Mouse (Mus musculus) gastrocnemius, adult 2 months (tissue): ENCODE data around the gene Tbc1d19. TPM values are rescaled to one million over a fixed set of nuclear protein-coding genes. Genes with fewer than 3 reads are reported as not detected.
A peak's percentile ranks its signal among the peaks of the same experiment; 100 is the strongest.

Experiments used
- DNase-seq: peaks from one replicate; pipeline ENCODE4 v3.0.0; 2022
- H3K27ac ChIP-seq: fragments of 200-600 bp; 2 replicates; pipeline ENCODE4 v1.8.1; 2022; ENCODE audit warnings: mild to moderate bottlenecking
- H3K4me3 ChIP-seq: fragments of 200-600 bp; 2 replicates; pipeline ENCODE4 v1.8.1; 2022; ENCODE audit warnings: mild to moderate bottlenecking, moderate library complexity
- CTCF ChIP-seq: fragments of 200-600 bp; IDR thresholded peaks from 2 replicates; pipeline ENCODE4 v1.8.1; 2022; ENCODE audit warnings: antibody characterized with exemption, mild to moderate bottlenecking, moderate library complexity
- intact Hi-C: fragments of 180-260 bp; cut with DNase I; formaldehyde crosslinking; loops from one replicate; pipeline ENCODE4 v1.15.1; 2025
- total RNA-seq, 2 experiments: library from RNA; stranded (reverse); gene quantifications; 2 replicates each; pipeline ENCODE4 v1.2.3; 2021

The Tbc1d19 gene
- total RNA-seq, 2 experiments from 2014 or later, result 18.2 to 33.6 TPM

DNA sequence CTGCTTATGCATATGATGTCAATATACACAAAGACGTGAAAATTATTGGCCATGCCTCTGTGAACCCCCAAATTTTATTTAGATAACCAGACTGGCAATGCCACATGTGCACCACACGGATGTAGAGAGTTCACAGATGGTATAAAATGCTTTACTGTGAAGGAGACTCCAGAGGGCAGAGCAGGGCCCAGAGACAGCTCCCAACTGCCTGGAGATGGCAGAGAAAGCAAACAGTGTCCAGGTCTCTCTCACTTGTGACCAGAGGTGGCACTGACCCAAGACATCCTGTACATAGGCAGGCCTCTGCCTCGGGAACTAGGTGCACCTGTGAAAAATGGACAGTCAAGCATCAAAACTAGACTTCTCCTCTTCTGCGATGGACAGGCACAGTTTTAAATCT is 114.6 kb downstream of the Tbc1d19 start:
- intact Hi-C loops, result no loop called here
- Histone ChIP-seq H3K4me3 (no peak overlapping the region), H3K27ac (no peak overlapping the region)
- TF ChIP-seq CTCF, result peak; percentile 27; the same call in 1 of the 2 replicates
- DNase-seq, result no peak

DNA sequence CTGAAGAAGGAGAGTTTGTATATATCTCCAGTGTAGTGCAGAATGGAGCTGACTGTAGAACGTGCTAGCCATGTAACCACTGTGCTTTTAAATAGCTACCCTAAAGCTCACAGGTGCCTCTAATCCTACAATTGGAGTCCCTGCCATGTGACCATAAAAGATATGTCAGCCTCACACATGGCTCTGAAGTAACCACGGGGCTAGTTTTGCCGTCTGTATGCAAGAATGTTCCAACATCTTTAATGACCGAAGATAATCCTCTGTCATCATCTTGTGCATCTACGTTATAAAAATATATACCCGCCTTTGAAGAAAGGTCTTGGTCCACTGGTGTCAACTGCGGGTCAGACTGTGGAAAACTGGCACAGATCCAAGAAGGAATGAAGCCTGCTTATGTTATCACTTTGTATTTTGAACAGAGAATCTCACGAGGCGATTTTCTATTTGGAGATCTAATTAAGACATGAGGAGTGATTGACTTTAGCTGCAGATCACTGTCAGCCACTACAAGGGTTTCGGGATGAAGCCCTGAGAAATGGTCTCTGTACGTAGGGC is 117.0 kb downstream of the Tbc1d19 start:
- Histone ChIP-seq H3K27ac (peak overlapping the region; percentile 6; the same call in 1 of the 2 replicates), H3K4me3 (no peak overlapping the region)
- DNase-seq, result no peak
- TF ChIP-seq CTCF, result no peak
- intact Hi-C loops, result loop anchor here (5.0 kb wide), 1 partner anchor 186 kb away; no protein-coding TSS in a partner anchor

- no peak for DNase-seq
- intact Hi-C loops, result loop anchor here (5.0 kb wide), 1 partner anchor 184 kb away; no protein-coding TSS in a partner anchor
- no peak for TF ChIP-seq CTCF
- no peak overlapping the region for H3K4me3 ChIP-seq
- H3K27ac ChIP-seq, result peak overlapping the region; percentile 75; the same call in 1 of the 2 replicates
Observed at GRCm38 (mm10) chr5:53927886-53928285, 118.5 kb downstream of the Tbc1d19 start.

GRCm38 (mm10) chr5:53928537-53928936 is 119.1 kb downstream of the Tbc1d19 start:
- no peak for DNase-seq
- peak overlapping the region; percentile 75 for H3K27ac ChIP-seq
- intact Hi-C loops, result loop anchor here (5.0 kb wide), 1 partner anchor 184 kb away; no protein-coding TSS in a partner anchor
- H3K4me3 ChIP-seq, result no peak overlapping the region
- TF ChIP-seq CTCF, result peak; percentile 32

GRCm38 (mm10) chr5:53929205-53929614 is 119.8 kb downstream of the Tbc1d19 start:
- TF ChIP-seq CTCF, result no peak
- DNase-seq, result peak; percentile 52
- intact Hi-C loops, result loop anchor here (5.0 kb wide), 1 partner anchor 183 kb away; no protein-coding TSS in a partner anchor
- peak overlapping the region; percentile 23 for H3K4me3 ChIP-seq
- H3K27ac ChIP-seq, result peak overlapping the region; percentile 75

- TF ChIP-seq CTCF, result peak; percentile 17; the same call in 1 of the 2 replicates
- DNase-seq, result peak; percentile 60
- Histone ChIP-seq H3K4me3 (peak overlapping the region; percentile 23), H3K27ac (peak overlapping the region; percentile 75)
- intact Hi-C loops, result loop anchor here (5.0 kb wide), 1 partner anchor 182 kb away; no protein-coding TSS in a partner anchor
Observed at GRCm38 (mm10) chr5:53929814-53930213, 120.4 kb downstream of the Tbc1d19 start.

DNA sequence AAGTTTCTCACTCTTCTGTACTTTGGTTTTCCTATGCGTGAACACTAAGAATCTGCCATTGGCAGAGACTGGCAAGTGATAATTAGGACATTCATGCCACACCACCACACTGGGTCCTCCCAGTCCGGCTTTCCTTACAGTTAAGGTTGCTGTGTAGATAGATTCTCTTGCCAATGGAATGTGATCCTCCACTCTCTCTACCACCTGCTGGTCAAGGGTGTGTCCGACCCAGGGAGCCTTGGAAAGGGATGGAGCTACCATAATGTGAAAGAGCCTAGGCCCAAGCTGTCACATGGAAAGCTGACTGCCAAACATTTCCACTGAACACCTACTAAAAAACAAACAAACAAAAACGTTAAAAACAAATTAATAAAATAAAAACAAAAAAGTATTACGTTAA is 121.6 kb downstream of the Tbc1d19 start:
- Histone ChIP-seq H3K27ac (peak overlapping the region; percentile 75), H3K4me3 (no peak overlapping the region)
- peak; percentile 59 for DNase-seq
- peak; percentile 28 for TF ChIP-seq CTCF
- intact Hi-C loops, result no loop called here

- no peak overlapping the region for H3K4me3 ChIP-seq
- peak overlapping the region; percentile 75 for H3K27ac ChIP-seq
- no peak for TF ChIP-seq CTCF
- DNase-seq, result peak; percentile 93
- intact Hi-C loops, result no loop called here
Observed at GRCm38 (mm10) chr5:53933628-53934027, 124.2 kb downstream of the Tbc1d19 start.

DNA sequence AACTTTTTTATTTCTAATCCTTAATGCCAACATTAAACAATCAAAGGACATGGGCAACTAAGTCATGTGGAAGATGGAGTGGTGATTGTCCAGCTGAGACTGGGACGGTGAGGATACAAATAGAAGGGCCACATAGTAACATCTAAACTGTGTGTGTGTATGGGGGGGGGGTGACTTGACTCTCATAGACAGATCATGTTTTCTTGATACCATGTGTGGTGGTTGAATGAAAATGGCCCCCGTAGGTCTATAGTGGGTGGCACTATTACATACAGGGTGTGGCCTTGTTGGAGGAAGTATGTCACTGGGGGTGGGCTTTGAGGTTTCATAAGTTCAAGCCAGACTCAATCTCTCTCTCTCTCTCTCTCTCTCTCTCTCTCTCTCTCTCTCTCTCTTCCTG is 124.6 kb downstream of the Tbc1d19 start:
- intact Hi-C loops, result no loop called here
- Histone ChIP-seq H3K27ac (peak overlapping the region; percentile 75), H3K4me3 (no peak overlapping the region)
- no peak for DNase-seq
- no peak for TF ChIP-seq CTCF

DNA sequence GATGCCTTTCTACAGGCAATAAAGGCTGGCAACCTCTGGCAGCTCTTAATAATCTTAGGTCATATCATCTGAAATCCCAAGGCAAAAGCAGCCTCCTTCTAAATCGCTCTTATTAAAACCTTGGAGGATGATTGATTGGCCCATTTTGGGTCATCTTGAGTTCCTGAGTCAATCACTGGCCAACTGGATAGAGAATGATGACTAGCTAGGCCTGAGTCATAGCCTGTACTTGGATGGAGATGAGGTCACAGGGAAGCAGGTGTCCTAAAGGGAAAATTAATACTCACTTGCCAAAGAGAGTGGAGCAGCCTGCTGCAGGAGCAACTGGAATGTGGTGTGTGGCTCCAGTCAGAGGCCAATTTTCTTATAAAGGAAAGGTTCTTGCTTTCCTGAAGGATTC is 125.4 kb downstream of the Tbc1d19 start:
- intact Hi-C loops, result loop anchor here (5.0 kb wide), 1 partner anchor 33 kb away; no protein-coding TSS in a partner anchor
- H3K4me3 ChIP-seq, result no peak overlapping the region
- TF ChIP-seq CTCF, result no peak
- no peak for DNase-seq
- peak overlapping the region; percentile 54; the same call in 1 of the 2 replicates for H3K27ac ChIP-seq

GRCm38 (mm10) chr5:53937187-53937586 is 127.8 kb downstream of the Tbc1d19 start:
- DNase-seq, result peak; percentile 70
- intact Hi-C loops, result loop anchor here (5.0 kb wide), 1 partner anchor 35 kb away; no protein-coding TSS in a partner anchor
- H3K27ac ChIP-seq, result peak overlapping the region; percentile 41; the same call in 1 of the 2 replicates

GRCm38 (mm10) chr5:53939026-53939425 is 129.6 kb downstream of the Tbc1d19 start:
- TF ChIP-seq CTCF, result no peak
- no peak for DNase-seq
- H3K27ac ChIP-seq, result no peak overlapping the region; the same call in 1 of the 2 replicates
- no peak overlapping the region for H3K4me3 ChIP-seq
- intact Hi-C loops, result loop anchor here (5.0 kb wide), 1 partner anchor 37 kb away; no protein-coding TSS in a partner anchor

More at GRCm38 (mm10) chr5:53937187-53937586, 127.8 kb downstream of the Tbc1d19 start:
- TF ChIP-seq CTCF, result no peak
- H3K4me3 ChIP-seq, result no peak overlapping the region

DNA sequence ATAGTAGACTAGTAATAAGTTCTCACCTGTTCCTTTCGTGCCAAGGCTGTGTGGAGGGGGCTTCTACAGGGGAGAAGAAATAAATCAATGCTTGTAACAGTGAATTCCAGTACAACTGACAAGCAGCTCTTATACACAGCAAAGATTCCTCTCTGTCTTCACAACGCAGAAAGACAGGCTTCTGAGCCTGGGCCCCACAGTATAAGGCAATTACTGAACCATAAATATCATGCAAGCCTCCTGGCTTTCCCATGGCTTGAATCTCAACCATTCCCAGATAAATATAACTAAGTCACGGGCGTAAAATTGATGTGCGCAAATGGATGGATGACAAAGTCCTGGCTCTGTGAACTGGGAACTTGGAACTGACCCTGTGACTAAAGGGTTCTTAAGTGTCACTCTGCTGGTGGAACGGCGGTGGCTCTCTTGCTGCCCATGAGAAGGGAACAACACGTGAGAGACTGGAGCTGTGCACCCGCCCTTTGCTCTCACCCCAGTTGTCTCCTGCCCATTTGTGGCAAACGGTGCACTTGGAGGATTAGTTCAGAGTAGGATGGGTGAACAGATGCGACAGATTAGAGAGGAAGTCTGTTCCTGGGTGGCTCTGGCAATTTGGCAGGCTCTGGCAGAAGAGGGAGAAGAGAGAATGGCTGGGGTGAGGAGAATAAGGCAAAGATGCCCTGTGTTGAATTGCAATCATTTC is 132.1 kb downstream of the Tbc1d19 start:
- DNase-seq, result peak; percentile 73
- intact Hi-C loops, result loop anchor here (5.0 kb wide), 1 partner anchor 46 kb away; no protein-coding TSS in a partner anchor

More for the DNA sequence above, 132.1 kb downstream of the Tbc1d19 start:
- Histone ChIP-seq H3K4me3 (no peak overlapping the region), H3K27ac (peak overlapping the region; percentile 83)
- no peak for TF ChIP-seq CTCF
